Mouse (Mus musculus): ENCODE measurements at regions not wholly inside any gene's neighbourhood (a gene's known extent, or its start where the extent isn't known, plus 50 kb on each side); places are given as distances from the start of the nearest gene placed in this dataset.

GRCm38 (mm10) chr3:38094370-38094979 is 370.2 kb upstream of the Gm5148 start:
- TF ChIP-seq POLR2A (IDR thresholded peaks at IDR 0.05; ENCODE audit: extremely low read depth, insufficient read depth, low read length) (no peak), CTCF (IDR thresholded peaks at IDR 0.05; ENCODE audit: low read depth, low read length) (0 out of 2 replicates have a peak, but pooled peaks have one; percentile 18)
